Mouse (Mus musculus): ENCODE measurements at regions not wholly inside any gene's neighbourhood (a gene's known extent, or its start where the extent isn't known, plus 50 kb on each side); places are given as distances from the start of the nearest gene placed in this dataset.
"Not testable (repeated sequence)": the region's sequence is repeated elsewhere in the genome, so short reads cannot be mapped to it uniquely, and the experiment has no call there.

- 75% methylated on average over 3 of the region's 4 CpGs for WGBS
- not testable (repeated sequence) for H3K9ac ChIP-seq (replicated peaks; ENCODE audit: low read depth, low read length); H3K27ac ChIP-seq (ENCODE audit: low read depth, low read length); H3K9me3 ChIP-seq (ENCODE audit: control insufficient read depth, low read length); H3K36me3 ChIP-seq (ENCODE audit: control insufficient read depth, insufficient read depth, low read length); H3K4me1 ChIP-seq (ENCODE audit: control insufficient read depth, insufficient read depth, low read length); H3K4me3 ChIP-seq (ENCODE audit: low read depth, low read length); ATAC-seq (ENCODE audit: low read depth); H3K27me3 ChIP-seq (ENCODE audit: control insufficient read depth, insufficient read depth, low read length); H3K4me2 ChIP-seq (ENCODE audit: low read depth, low read length)
These were observed 188.2 kb upstream of the Asap2 start for GRCm38 (mm10) chr12:20802027-20802426.

GRCm38 (mm10) chr12:20805466-20805865 is 184.8 kb upstream of the Asap2 start:
- not testable (repeated sequence) for H3K4me3 ChIP-seq (ENCODE audit: low read depth, low read length); H3K9me3 ChIP-seq (ENCODE audit: control insufficient read depth, low read length); H3K9ac ChIP-seq (replicated peaks; ENCODE audit: low read depth, low read length); H3K36me3 ChIP-seq (ENCODE audit: control insufficient read depth, insufficient read depth, low read length); H3K27ac ChIP-seq (ENCODE audit: low read depth, low read length); H3K27me3 ChIP-seq (ENCODE audit: control insufficient read depth, insufficient read depth, low read length); ATAC-seq (ENCODE audit: low read depth); H3K4me1 ChIP-seq (ENCODE audit: control insufficient read depth, insufficient read depth, low read length); H3K4me2 ChIP-seq (ENCODE audit: low read depth, low read length)
- WGBS: 98% methylated on average over 4 of the region's 5 CpGs

GRCm38 (mm10) chr12:20806681-20807080 is 183.6 kb upstream of the Asap2 start:
- H3K9me3 ChIP-seq (ENCODE audit: control insufficient read depth, low read length): 0 out of 2 replicates have a peak, but pooled peaks cover 3% of the 10 kb centered on the region
- H3K4me3 ChIP-seq (ENCODE audit: low read depth, low read length): no peak overlapping the region
- no peak for ATAC-seq (ENCODE audit: low read depth)
- 90% methylated on average over 2 of the region's 2 CpGs for WGBS
- H3K27me3 ChIP-seq (ENCODE audit: control insufficient read depth, insufficient read depth, low read length): no peaks in the 10 kb centered on the region
- H3K4me1 ChIP-seq (ENCODE audit: control insufficient read depth, insufficient read depth, low read length): no peaks in the 10 kb centered on the region
- no peak overlapping the region for H3K4me2 ChIP-seq (ENCODE audit: low read depth, low read length)
- H3K36me3 ChIP-seq (ENCODE audit: control insufficient read depth, insufficient read depth, low read length): no peaks in the 10 kb centered on the region
- no peak overlapping the region for H3K27ac ChIP-seq (ENCODE audit: low read depth, low read length)
- H3K9ac ChIP-seq (replicated peaks; ENCODE audit: low read depth, low read length): no peak overlapping the region

GRCm38 (mm10) chr12:20813836-20814235 is 176.4 kb upstream of the Asap2 start:
- not testable (repeated sequence) for H3K27ac ChIP-seq (ENCODE audit: low read depth, low read length); H3K9me3 ChIP-seq (ENCODE audit: control insufficient read depth, low read length); H3K9ac ChIP-seq (replicated peaks; ENCODE audit: low read depth, low read length); H3K27me3 ChIP-seq (ENCODE audit: control insufficient read depth, insufficient read depth, low read length); H3K4me2 ChIP-seq (ENCODE audit: low read depth, low read length); H3K36me3 ChIP-seq (ENCODE audit: control insufficient read depth, insufficient read depth, low read length); H3K4me3 ChIP-seq (ENCODE audit: low read depth, low read length); ATAC-seq (ENCODE audit: low read depth); H3K4me1 ChIP-seq (ENCODE audit: control insufficient read depth, insufficient read depth, low read length)
- whole genome bisulfite sequencing: 80% methylated on average over 6 of the region's 6 CpGs

- peak overlapping the region; percentile 15; the same call in 1 of the 2 replicates for H3K4me3 ChIP-seq (ENCODE audit: low read depth, low read length)
- not testable (repeated sequence) for H3K36me3 ChIP-seq (ENCODE audit: control insufficient read depth, insufficient read depth, low read length); H3K4me1 ChIP-seq (ENCODE audit: control insufficient read depth, insufficient read depth, low read length); ATAC-seq (ENCODE audit: low read depth); H3K9me3 ChIP-seq (ENCODE audit: control insufficient read depth, low read length); H3K4me2 ChIP-seq (ENCODE audit: low read depth, low read length); H3K9ac ChIP-seq (replicated peaks; ENCODE audit: low read depth, low read length); H3K27ac ChIP-seq (ENCODE audit: low read depth, low read length); H3K27me3 ChIP-seq (ENCODE audit: control insufficient read depth, insufficient read depth, low read length)
- 27% methylated on average over 40 of the region's 40 CpGs for WGBS
These were observed 175.1 kb upstream of the Asap2 start for GRCm38 (mm10) chr12:20815121-20815520.

- Histone ChIP-seq H3K27me3 (ENCODE audit: control insufficient read depth, insufficient read depth, low read length) (no peaks in the 10 kb centered on the region), H3K4me2 (ENCODE audit: low read depth, low read length) (no peak overlapping the region), H3K9me3 (ENCODE audit: control insufficient read depth, low read length) (peaks cover 8% of the 10 kb centered on the region; the same call in 1 of the 2 replicates), H3K4me1 (ENCODE audit: control insufficient read depth, insufficient read depth, low read length) (no peaks in the 10 kb centered on the region), H3K9ac (replicated peaks; ENCODE audit: low read depth, low read length) (no peak overlapping the region), H3K27ac (ENCODE audit: low read depth, low read length) (no peak overlapping the region), H3K4me3 (ENCODE audit: low read depth, low read length) (peak overlapping the region; percentile 15; the same call in 1 of the 2 replicates), H3K36me3 (ENCODE audit: control insufficient read depth, insufficient read depth, low read length) (no peaks in the 10 kb centered on the region)
- WGBS: 15% methylated on average over 32 of the region's 38 CpGs
- ATAC-seq (ENCODE audit: low read depth): peak; percentile 69
These were observed 174.7 kb upstream of the Asap2 start for GRCm38 (mm10) chr12:20815599-20815998.

- H3K4me2 ChIP-seq (ENCODE audit: low read depth, low read length); H3K9me3 ChIP-seq (ENCODE audit: control insufficient read depth, low read length); H3K9ac ChIP-seq (replicated peaks; ENCODE audit: low read depth, low read length); H3K4me1 ChIP-seq (ENCODE audit: control insufficient read depth, insufficient read depth, low read length); H3K36me3 ChIP-seq (ENCODE audit: control insufficient read depth, insufficient read depth, low read length); H3K4me3 ChIP-seq (ENCODE audit: low read depth, low read length); H3K27ac ChIP-seq (ENCODE audit: low read depth, low read length); ATAC-seq (ENCODE audit: low read depth); H3K27me3 ChIP-seq (ENCODE audit: control insufficient read depth, insufficient read depth, low read length): not testable (repeated sequence)
- 73% methylated on average over 4 of the region's 4 CpGs for WGBS
These were observed 146.5 kb upstream of the Asap2 start for GRCm38 (mm10) chr12:20843661-20844320.

- ATAC-seq (ENCODE audit: low read depth): peak; percentile 69
- H3K27me3 ChIP-seq (ENCODE audit: control insufficient read depth, insufficient read depth, low read length); H3K36me3 ChIP-seq (ENCODE audit: control insufficient read depth, insufficient read depth, low read length); H3K27ac ChIP-seq (ENCODE audit: low read depth, low read length); H3K4me1 ChIP-seq (ENCODE audit: control insufficient read depth, insufficient read depth, low read length); H3K9ac ChIP-seq (replicated peaks; ENCODE audit: low read depth, low read length); H3K9me3 ChIP-seq (ENCODE audit: control insufficient read depth, low read length): not testable (repeated sequence)
- 61% methylated on average over 7 of the region's 7 CpGs for WGBS
- 0 out of 2 replicates have a peak overlapping the region, but pooled peaks have one; percentile 4 for H3K4me2 ChIP-seq (ENCODE audit: low read depth, low read length)
- peak overlapping the region; percentile 16; the same call in 1 of the 2 replicates for H3K4me3 ChIP-seq (ENCODE audit: low read depth, low read length)
These were observed 145.4 kb upstream of the Asap2 start for GRCm38 (mm10) chr12:20844873-20845272.

GRCm38 (mm10) chr12:20845297-20845696 is 145.0 kb upstream of the Asap2 start:
- H3K27ac ChIP-seq (ENCODE audit: low read depth, low read length): no peak overlapping the region
- H3K27me3 ChIP-seq (ENCODE audit: control insufficient read depth, insufficient read depth, low read length): no peaks in the 10 kb centered on the region
- ATAC-seq (ENCODE audit: low read depth): peak; percentile 28; the same call in 1 of the 2 replicates
- 0 out of 2 replicates have a peak overlapping the region, but pooled peaks have one; percentile 4 for H3K4me2 ChIP-seq (ENCODE audit: low read depth, low read length)
- 62% methylated on average over 17 of the region's 17 CpGs for WGBS
- peaks cover 3% of the 10 kb centered on the region; the same call in 1 of the 2 replicates for H3K9me3 ChIP-seq (ENCODE audit: control insufficient read depth, low read length)
- H3K4me3 ChIP-seq (ENCODE audit: low read depth, low read length): peak overlapping the region; percentile 16; the same call in 1 of the 2 replicates
- no peak overlapping the region for H3K9ac ChIP-seq (replicated peaks; ENCODE audit: low read depth, low read length)
- no peaks in the 10 kb centered on the region for H3K36me3 ChIP-seq (ENCODE audit: control insufficient read depth, insufficient read depth, low read length)
- H3K4me1 ChIP-seq (ENCODE audit: control insufficient read depth, insufficient read depth, low read length): no peaks in the 10 kb centered on the region

All from neural tube, embryonic 14.5 days (tissue).